Mouse (Mus musculus): ENCODE measurements around the gene Gpr176. TPM values are rescaled to one million over a fixed set of nuclear protein-coding genes. Genes with fewer than 3 reads are reported as not detected.
A peak's percentile ranks its signal among the peaks of the same experiment; 100 is the strongest.
"Not testable (repeated sequence)": the region's sequence is repeated elsewhere in the genome, so short reads cannot be mapped to it uniquely, and the experiment has no call there.

The Gpr176 gene
- polyA plus RNA-seq, 1 experiment: 5.6 TPM

GRCm38 (mm10) chr2:118297966-118298365, 75.3 kb downstream of the Gpr176 start:
- no peak for DNase-seq

GRCm38 (mm10) chr2:118295505-118295904, 77.7 kb downstream of the Gpr176 start:
- Histone ChIP-seq H3K27ac (ENCODE audit: insufficient read depth, low read length) (no peak overlapping the region), H3K27me3 (ENCODE audit: control insufficient read depth, insufficient read depth, low read length) (no peaks in the 10 kb centered on the region), H3K4me3 (replicated peaks; ENCODE audit: insufficient read depth, low read depth, low read length) (no peak overlapping the region), H3K4me1 (ENCODE audit: control insufficient read depth, insufficient read depth, low read length) (no peaks in the 10 kb centered on the region)
- 84% methylated on average over 7 of the region's 7 CpGs for WGBS
- TF ChIP-seq POLR2A (IDR thresholded peaks at IDR 0.05; ENCODE audit: borderline replicate concordance, insufficient read depth, low read length): no peak
- no peak for TF ChIP-seq CTCF (IDR thresholded peaks at IDR 0.05; ENCODE audit: borderline replicate concordance, insufficient read depth, low read depth, low read length)
- no peak for DNase-seq

More at GRCm38 (mm10) chr2:118297966-118298365, 75.3 kb downstream of the Gpr176 start:
- Histone ChIP-seq H3K27ac (ENCODE audit: insufficient read depth, low read length) (no peak overlapping the region), H3K4me1 (ENCODE audit: control insufficient read depth, insufficient read depth, low read length) (no peaks in the 10 kb centered on the region), H3K27me3 (ENCODE audit: control insufficient read depth, insufficient read depth, low read length) (no peaks in the 10 kb centered on the region), H3K4me3 (replicated peaks; ENCODE audit: insufficient read depth, low read depth, low read length) (no peak overlapping the region)
- 86% methylated on average over 2 of the region's 2 CpGs for WGBS
- no peak for TF ChIP-seq POLR2A (IDR thresholded peaks at IDR 0.05; ENCODE audit: borderline replicate concordance, insufficient read depth, low read length)
- no peak for TF ChIP-seq CTCF (IDR thresholded peaks at IDR 0.05; ENCODE audit: borderline replicate concordance, insufficient read depth, low read depth, low read length)

- Histone ChIP-seq H3K27ac (ENCODE audit: insufficient read depth, low read length) (no peak overlapping the region), H3K4me1 (ENCODE audit: control insufficient read depth, insufficient read depth, low read length) (no peaks in the 10 kb centered on the region), H3K4me3 (replicated peaks; ENCODE audit: insufficient read depth, low read depth, low read length) (no peak overlapping the region), H3K27me3 (ENCODE audit: control insufficient read depth, insufficient read depth, low read length) (no peaks in the 10 kb centered on the region)
- no peak for DNase-seq
- no peak for TF ChIP-seq POLR2A (IDR thresholded peaks at IDR 0.05; ENCODE audit: borderline replicate concordance, insufficient read depth, low read length)
- TF ChIP-seq CTCF (IDR thresholded peaks at IDR 0.05; ENCODE audit: borderline replicate concordance, insufficient read depth, low read depth, low read length): no peak
- 89% methylated on average over 5 of the region's 5 CpGs for WGBS
Measured at GRCm38 (mm10) chr2:118293583-118293982, 79.6 kb downstream of the Gpr176 start.

GRCm38 (mm10) chr2:118289066-118289460, 84.2 kb downstream of the Gpr176 start:
- H3K4me1 ChIP-seq (ENCODE audit: control insufficient read depth, insufficient read depth, low read length); H3K27ac ChIP-seq (ENCODE audit: insufficient read depth, low read length); H3K27me3 ChIP-seq (ENCODE audit: control insufficient read depth, insufficient read depth, low read length); DNase-seq; H3K4me3 ChIP-seq (replicated peaks; ENCODE audit: insufficient read depth, low read depth, low read length): not testable (repeated sequence)
- WGBS: 89% methylated on average over 7 of the region's 7 CpGs

DNA sequence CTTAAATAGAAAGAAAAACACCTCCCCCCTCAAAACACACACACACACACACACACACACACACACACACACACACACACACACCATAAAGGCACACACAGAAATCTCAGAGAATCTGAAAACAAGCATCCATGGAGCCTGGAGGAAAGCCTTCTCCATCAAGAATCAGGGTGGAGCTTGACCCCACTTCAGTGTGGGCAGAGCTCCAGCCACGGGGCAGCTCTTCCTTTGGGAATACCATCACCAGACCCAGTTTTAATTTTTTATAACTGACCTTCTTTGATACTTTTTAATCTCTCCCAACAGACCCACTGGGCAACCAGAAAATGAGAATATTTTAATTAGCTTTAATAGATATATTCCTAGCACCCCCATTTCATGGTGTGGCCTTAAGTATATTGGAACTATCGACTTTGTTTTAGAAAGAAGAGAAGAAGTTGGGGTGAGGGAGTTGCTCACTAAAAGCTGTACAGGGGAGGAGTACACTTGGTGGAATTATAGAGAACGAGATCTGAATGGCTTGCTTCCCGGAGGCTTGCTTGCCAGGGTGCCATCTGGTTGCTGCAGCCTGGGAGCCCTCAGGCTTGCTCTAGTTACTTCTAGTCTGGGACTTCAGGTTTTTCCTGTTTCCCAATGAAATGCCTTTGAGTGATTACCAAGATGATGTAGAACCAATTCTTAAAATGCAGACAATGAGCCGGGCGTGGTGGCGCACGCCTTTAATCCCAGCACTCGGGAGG, 84.7 kb downstream of the Gpr176 start:
- WGBS: 72% methylated on average over 9 of the region's 9 CpGs
- TF ChIP-seq CTCF (IDR thresholded peaks at IDR 0.05; ENCODE audit: borderline replicate concordance, insufficient read depth, low read depth, low read length) (no peak), POLR2A (IDR thresholded peaks at IDR 0.05; ENCODE audit: borderline replicate concordance, insufficient read depth, low read length) (no peak)
- Histone ChIP-seq H3K27me3 (ENCODE audit: control insufficient read depth, insufficient read depth, low read length) (no peaks in the 10 kb centered on the region), H3K4me1 (ENCODE audit: control insufficient read depth, insufficient read depth, low read length) (no peaks in the 10 kb centered on the region), H3K27ac (ENCODE audit: insufficient read depth, low read length) (no peak overlapping the region), H3K4me3 (replicated peaks; ENCODE audit: insufficient read depth, low read depth, low read length) (no peak overlapping the region)
- DNase-seq: peak in 1 of 2 experiments; percentile 17

DNA sequence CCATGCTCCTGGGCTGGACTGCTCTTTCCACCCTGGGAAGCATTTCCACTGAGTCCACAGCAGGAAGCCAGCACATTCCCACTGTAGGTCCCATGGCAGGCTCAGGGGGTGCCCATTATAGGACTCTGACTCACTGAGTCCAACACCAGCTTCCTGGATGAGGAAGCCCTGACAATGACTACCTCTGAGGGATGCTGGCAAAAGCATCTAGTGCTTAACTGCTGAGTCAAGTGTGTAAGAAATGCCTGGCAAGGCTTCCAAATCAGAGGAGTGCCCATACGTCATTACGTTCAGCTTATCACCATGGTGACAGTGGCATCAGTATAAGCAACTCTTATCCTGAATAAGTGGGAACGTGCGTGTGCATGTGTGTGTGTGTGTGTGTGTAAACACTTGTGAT, 85.5 kb downstream of the Gpr176 start:
- DNase-seq: no peak
- no peak overlapping the region for H3K27ac ChIP-seq (ENCODE audit: insufficient read depth, low read length)
- no peak for TF ChIP-seq POLR2A (IDR thresholded peaks at IDR 0.05; ENCODE audit: borderline replicate concordance, insufficient read depth, low read length)
- TF ChIP-seq CTCF (IDR thresholded peaks at IDR 0.05; ENCODE audit: borderline replicate concordance, insufficient read depth, low read depth, low read length): no peak
- 48% methylated on average over 4 of the region's 4 CpGs for WGBS
- H3K4me1 ChIP-seq (ENCODE audit: control insufficient read depth, insufficient read depth, low read length): no peaks in the 10 kb centered on the region
- no peak overlapping the region for H3K4me3 ChIP-seq (replicated peaks; ENCODE audit: insufficient read depth, low read depth, low read length)
- H3K27me3 ChIP-seq (ENCODE audit: control insufficient read depth, insufficient read depth, low read length): no peaks in the 10 kb centered on the region

GRCm38 (mm10) chr2:118282467-118282866, 90.8 kb downstream of the Gpr176 start:
- H3K27me3 ChIP-seq (ENCODE audit: control insufficient read depth, insufficient read depth, low read length): no peaks in the 10 kb centered on the region
- no peak overlapping the region for H3K27ac ChIP-seq (ENCODE audit: insufficient read depth, low read length)
- no peak overlapping the region for H3K4me3 ChIP-seq (replicated peaks; ENCODE audit: insufficient read depth, low read depth, low read length)
- H3K4me1 ChIP-seq (ENCODE audit: control insufficient read depth, insufficient read depth, low read length): peaks cover 8% of the 10 kb centered on the region
- no peak for DNase-seq
- WGBS: 86% methylated on average over 3 of the region's 3 CpGs
- TF ChIP-seq POLR2A (IDR thresholded peaks at IDR 0.05; ENCODE audit: borderline replicate concordance, insufficient read depth, low read length) (no peak), CTCF (IDR thresholded peaks at IDR 0.05; ENCODE audit: borderline replicate concordance, insufficient read depth, low read depth, low read length) (no peak)

DNA sequence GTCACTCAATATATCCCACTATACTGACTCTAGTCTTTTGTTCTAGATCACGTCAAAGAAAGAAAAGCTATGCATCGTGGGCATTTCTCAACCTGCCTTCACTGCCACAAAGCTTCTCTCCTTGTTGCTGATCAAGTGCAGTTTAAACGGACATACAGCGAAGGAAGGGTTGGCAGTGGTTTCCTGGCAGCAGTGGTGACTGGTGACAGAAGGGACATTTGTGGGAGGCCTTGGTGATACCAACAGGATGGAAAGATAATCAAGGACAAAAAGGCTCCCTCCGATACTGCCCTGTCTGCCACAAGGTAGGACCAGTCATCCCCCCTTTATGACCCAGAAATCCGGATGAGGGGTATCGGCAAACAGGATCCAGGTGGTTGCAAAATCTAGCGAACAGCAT, 95.0 kb downstream of the Gpr176 start:
- no peak overlapping the region; the same call in 1 of the 2 replicates for H3K27ac ChIP-seq (ENCODE audit: insufficient read depth, low read length)
- 28% methylated on average over 8 of the region's 8 CpGs for WGBS
- H3K27me3 ChIP-seq (ENCODE audit: control insufficient read depth, insufficient read depth, low read length): no peaks in the 10 kb centered on the region
- H3K4me1 ChIP-seq (ENCODE audit: control insufficient read depth, insufficient read depth, low read length): peaks cover 8% of the 10 kb centered on the region
- DNase-seq: peak; percentile 34 to 56
- no peak overlapping the region for H3K4me3 ChIP-seq (replicated peaks; ENCODE audit: insufficient read depth, low read depth, low read length)
- TF ChIP-seq CTCF (IDR thresholded peaks at IDR 0.05; ENCODE audit: borderline replicate concordance, insufficient read depth, low read depth, low read length): no peak
- no peak for TF ChIP-seq POLR2A (IDR thresholded peaks at IDR 0.05; ENCODE audit: borderline replicate concordance, insufficient read depth, low read length)

All from cerebellum, adult 2 months (tissue).